Mouse (Mus musculus): ENCODE results near the gene Ubl4a. TPM values are rescaled to one million over a fixed set of nuclear protein-coding genes. Genes with fewer than 3 reads are reported as not detected.

The Ubl4a gene
- 10 to 100 TPM; 50.8 to 64.5 TPM for polyA plus RNA-seq (2017; shearing (Covaris generic))

GRCm38 (mm10) chrX:74372888-74373549 lies at the start of gene Ubl4a, which contains the start of gene Slc10a3:
Gene Ubl4a (minus strand): TSS chrX:74373218.
Gene Slc10a3 (minus strand): TSS chrX:74373349.

DNA sequence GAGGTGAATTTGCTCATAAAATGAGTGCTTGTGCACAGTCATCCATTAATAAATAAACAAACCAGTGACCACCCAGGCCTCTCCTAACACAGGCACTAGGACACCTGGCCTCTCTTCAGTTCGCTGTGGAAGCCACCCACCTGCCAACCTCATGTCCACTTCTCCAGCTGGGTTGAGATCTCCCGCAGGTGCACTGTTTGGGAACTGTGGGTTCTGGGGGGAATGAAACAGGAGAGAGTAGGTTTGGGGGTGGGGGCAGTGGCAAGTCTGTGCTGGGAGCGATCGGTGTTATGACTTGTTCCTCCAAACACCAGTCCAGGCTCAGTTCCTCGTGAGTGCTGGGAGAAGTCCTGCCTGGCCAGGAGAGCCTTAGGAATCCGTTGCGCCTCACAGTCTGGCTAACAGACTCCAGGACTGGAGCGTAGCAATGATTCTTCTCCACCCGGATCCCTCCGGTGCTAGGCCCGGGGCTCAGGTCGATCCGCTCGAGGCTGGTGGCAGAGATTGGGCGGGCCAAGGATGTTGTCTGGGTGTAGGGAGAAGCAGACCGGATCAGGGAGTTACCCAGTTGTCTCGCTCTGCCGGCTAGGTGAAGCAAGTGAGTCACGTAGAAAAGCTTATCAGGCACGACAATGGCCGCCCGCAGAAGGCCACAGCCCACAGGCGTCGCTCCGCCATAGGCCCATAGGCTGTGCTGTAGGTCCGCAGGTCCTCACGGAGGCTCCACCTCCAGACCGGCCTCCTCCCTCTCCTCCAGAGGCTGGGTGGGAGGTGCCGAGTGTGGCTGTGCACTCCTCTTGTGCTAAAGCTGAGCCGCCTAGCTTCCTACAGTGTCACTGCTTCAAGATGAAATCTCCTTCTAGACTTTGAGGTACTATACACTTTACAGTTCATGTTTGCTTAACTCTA lies 19.8 kb upstream of the Ubl4a start, which contains the start of the genes Fam3a and Ikbkg:
Fam3a (minus strand) TSS at position 738 of the 909 bp plus-strand sequence.
Ikbkg (plus strand) TSS at position 756 of the 909 bp plus-strand sequence.

GRCm38 (mm10) chrX:74353467-74353770 lies 19.6 kb downstream of the Ubl4a start, which contains the start of gene Lage3:
Gene Lage3 (minus strand): TSS chrX:74353618.

GRCm38 (mm10) chrX:74328725-74329161 lies 44.3 kb downstream of the Ubl4a start, which contains the start of gene Plxna3:
Gene Plxna3 (plus strand): TSS chrX:74329066.

Other genes starting within 250 kb of the Ubl4a start
- gene Opn1mw, start 245.8 kb downstream of the Ubl4a start, polyA plus RNA-seq (2017; shearing (Covaris generic)): not detected
- gene Mecp2, start 237.9 kb downstream of the Ubl4a start, polyA plus RNA-seq (2017; shearing (Covaris generic)): 10 to 100 TPM; 27.2 to 34.9 TPM
- not detected for gene Tex28, start 205.4 kb downstream of the Ubl4a start, polyA plus RNA-seq (2017; shearing (Covaris generic))
- gene Tktl1, start 196.0 kb downstream of the Ubl4a start, polyA plus RNA-seq (2017; shearing (Covaris generic)): 1 to 10 TPM; 1.6 to 5.7 TPM
- gene Flna, start 123.4 kb downstream of the Ubl4a start, polyA plus RNA-seq (2017; shearing (Covaris generic)): 100 to 1,000 TPM; 127 to 290 TPM
- gene Emd, start 118.5 kb downstream of the Ubl4a start, polyA plus RNA-seq (2017; shearing (Covaris generic)): 10 to 100 TPM; 69.5 to 74.3 TPM
- 10 to 100 TPM; 31.8 to 59.8 TPM for gene Rpl10, start 102.4 kb downstream of the Ubl4a start, polyA plus RNA-seq (2017; shearing (Covaris generic))
- 100 to 1,000 TPM; 107 to 144 TPM for gene Taz, start 91.3 kb downstream of the Ubl4a start, polyA plus RNA-seq (2017; shearing (Covaris generic))
- gene Dnase1l1, start 90.9 kb downstream of the Ubl4a start, polyA plus RNA-seq (2017; shearing (Covaris generic)): 10 to 100 TPM; 17.9 to 18.4 TPM
- 100 to 1,000 TPM; 143 to 153 TPM for gene Atp6ap1, start 76.1 kb downstream of the Ubl4a start, polyA plus RNA-seq (2017; shearing (Covaris generic))
- gene Gdi1, start 68.2 kb downstream of the Ubl4a start, polyA plus RNA-seq (2017; shearing (Covaris generic)): 100 to 1,000 TPM; 223 to 256 TPM
- gene Fam50a, start 60.2 kb downstream of the Ubl4a start, polyA plus RNA-seq (2017; shearing (Covaris generic)): 10 to 100 TPM; 67.2 to 91.4 TPM
- 1 to 10 TPM; 2.0 to 3.2 TPM for gene Plxna3, start 44.2 kb downstream of the Ubl4a start, polyA plus RNA-seq (2017; shearing (Covaris generic))
- gene Lage3, start 19.6 kb downstream of the Ubl4a start, polyA plus RNA-seq (2017; shearing (Covaris generic)): 10 to 100 TPM; 54.4 to 73.1 TPM
- gene Slc10a3, start 131 bp upstream of the Ubl4a start, polyA plus RNA-seq (2017; shearing (Covaris generic)): 10 to 100 TPM; 27.8 to 37.9 TPM
- 10 to 100 TPM; 30.1 to 32.3 TPM for gene Fam3a, start 20.1 kb upstream of the Ubl4a start, polyA plus RNA-seq (2017; shearing (Covaris generic))
- 10 to 100 TPM; 28.4 to 37.6 TPM for gene Ikbkg, start 20.1 kb upstream of the Ubl4a start, polyA plus RNA-seq (2017; shearing (Covaris generic))
- 10 to 100 TPM; 57.8 to 74.7 TPM for gene G6pdx, start 56.0 kb upstream of the Ubl4a start, polyA plus RNA-seq (2017; shearing (Covaris generic))
- not detected for gene Gm6880, start 108.2 kb upstream of the Ubl4a start, polyA plus RNA-seq (2017; shearing (Covaris generic))
- not detected for gene Olfr1326-ps1, start 201.7 kb upstream of the Ubl4a start, polyA plus RNA-seq (2017; shearing (Covaris generic))
- not detected for gene Olfr1325, start 219.5 kb upstream of the Ubl4a start, polyA plus RNA-seq (2017; shearing (Covaris generic))

Data from activated CD4-positive, CD25-positive, alpha-beta regulatory T cell (primary cell).